Mouse (Mus musculus) heart, adult 2 months (tissue): ENCODE measurements at regions not wholly inside any gene's neighbourhood (a gene's known extent, or its start where the extent isn't known, plus 50 kb on each side); places are given as distances from the start of the nearest gene placed in this dataset.

Source experiments
- DNase-seq, 2 experiments: peaks; one replicate each; pipeline ENCODE4 v3.0.0; 2021
- H3K27ac ChIP-seq: fragments of 200-600 bp; 2 replicates; pipeline ENCODE4 v1.8.1; 2022
- H3K27me3 ChIP-seq: fragments of 200-500 bp; 2 replicates; pipeline ENCODE4 v1.6.1; 2012; ENCODE audit warnings: mild to moderate bottlenecking, low read length, inconsistent platforms, mixed read lengths; ENCODE audit not compliant: control insufficient read depth, insufficient read depth
- H3K36me3 ChIP-seq: fragments of 200-500 bp; 2 replicates; pipeline ENCODE4 v1.6.1; 2012; ENCODE audit warnings: low read length, inconsistent platforms; ENCODE audit not compliant: control insufficient read depth, insufficient read depth
- H3K4me1 ChIP-seq: fragments of 200-500 bp; 2 replicates; pipeline ENCODE4 v1.6.1; 2011; ENCODE audit warnings: low read length; ENCODE audit not compliant: control insufficient read depth, insufficient read depth
- H3K4me3 ChIP-seq: fragments of 200-600 bp; 2 replicates; pipeline ENCODE4 v1.8.1; 2022
- H3K79me2 ChIP-seq: fragments of 200-500 bp; replicated peaks from 2 replicates; pipeline ENCODE4 v1.6.1; 2012; ENCODE audit warnings: mild to moderate bottlenecking, inconsistent platforms, low read length, moderate library complexity, mixed read lengths; ENCODE audit not compliant: control insufficient read depth, insufficient read depth
- H3K9ac ChIP-seq: fragments of 200-500 bp; 2 replicates; pipeline ENCODE4 v1.6.1; 2012; ENCODE audit warnings: low read depth, mild to moderate bottlenecking, control low read depth, inconsistent platforms, low read length, mixed read lengths
- CTCF ChIP-seq: fragments of 200-600 bp; IDR thresholded peaks from 2 replicates; pipeline ENCODE4 v1.8.1; 2022; ENCODE audit warnings: antibody characterized with exemption, mild to moderate bottlenecking, moderate library complexity
- EP300 ChIP-seq: fragments of 200-500 bp; IDR thresholded peaks from 2 replicates; pipeline ENCODE4 v1.6.1; 2011; ENCODE audit warnings: low read depth, low read length, control low read depth; ENCODE audit not compliant: insufficient read depth
- POLR2A ChIP-seq: fragments of 200-500 bp; IDR thresholded peaks from 2 replicates; pipeline ENCODE4 v1.6.1; 2011; ENCODE audit warnings: mild to moderate bottlenecking, low read depth, low read length, control low read depth; ENCODE audit not compliant: insufficient read depth
- WGBS: fragments of 180-500 bp; shearing (Covaris S2); methylation state at CpG from one replicate; pipeline ENCODE4 v1.1.7; 2018; 5-methylcytosine and 5-hydroxymethylcytosine counted together
- intact Hi-C: fragments of 180-260 bp; cut with DNase I; formaldehyde crosslinking; loops from one replicate; pipeline ENCODE4 v1.15.1; 2025

DNA sequence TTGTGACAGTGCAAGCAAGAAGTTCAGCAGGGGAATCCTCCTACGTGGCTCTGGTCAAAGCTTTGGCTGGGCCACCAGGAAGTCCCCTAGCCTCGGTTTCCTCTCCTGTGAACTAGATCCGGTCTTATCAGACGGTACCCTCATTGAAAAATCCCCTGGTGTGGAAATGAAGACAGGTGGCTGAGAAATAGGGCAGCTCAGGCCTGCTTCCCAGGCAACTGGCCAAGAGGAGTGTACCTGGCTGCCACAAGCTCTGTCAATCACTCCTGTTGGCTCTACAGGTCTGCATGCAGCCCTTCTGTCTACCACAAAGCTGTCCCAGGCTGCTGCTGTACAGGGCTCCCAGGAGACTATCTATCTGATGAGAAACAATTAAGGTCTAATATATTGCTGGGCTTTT, 146.1 kb upstream of the Cxcr4 start:
- DNase-seq = peak in 1 of 2 experiments; percentile 15
- Histone ChIP-seq H3K79me2 (no peaks in the 10 kb centered on the region), H3K4me1 (no peaks in the 10 kb centered on the region), H3K9ac (no peak overlapping the region), H3K27ac (no peak overlapping the region), H3K27me3 (0 out of 2 replicates have a peak, but pooled peaks cover 2% of the 10 kb centered on the region), H3K36me3 (no peaks in the 10 kb centered on the region), H3K4me3 (no peak overlapping the region)
- 25% methylated on average over 4 of the region's 4 CpGs for WGBS
- intact Hi-C loops = no loop called here
- no peak for TF ChIP-seq EP300
- no peak for TF ChIP-seq CTCF
- TF ChIP-seq POLR2A = no peak

DNA sequence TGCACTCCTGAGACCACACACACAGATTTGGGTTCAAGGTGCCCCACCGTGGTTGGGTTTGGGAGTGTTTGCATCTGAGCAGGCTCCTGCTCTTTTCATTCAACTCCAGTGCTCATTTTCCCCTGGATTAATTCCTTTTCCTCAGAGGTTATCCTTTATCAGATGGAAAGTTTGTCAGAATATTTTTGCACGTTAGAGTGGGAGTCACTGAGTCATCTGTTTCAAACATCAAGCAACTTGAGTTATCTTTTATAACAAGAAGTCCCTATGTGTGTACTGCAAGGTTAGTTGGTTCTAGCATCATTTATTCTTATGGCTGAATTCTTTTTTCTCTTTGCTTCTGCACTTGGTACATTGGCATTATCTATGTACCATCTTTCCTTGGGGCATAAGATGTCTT, 142.8 kb upstream of the Cxcr4 start:
- Histone ChIP-seq H3K9ac (no peak overlapping the region), H3K4me1 (no peaks in the 10 kb centered on the region), H3K36me3 (no peaks in the 10 kb centered on the region), H3K4me3 (no peak overlapping the region), H3K27me3 (no peaks in the 10 kb centered on the region), H3K27ac (no peak overlapping the region), H3K79me2 (no peaks in the 10 kb centered on the region)
- intact Hi-C loops = no loop called here
- no peak for DNase-seq
- 54% methylated on average over 2 of the region's 2 CpGs for WGBS
- TF ChIP-seq EP300 = no peak
- TF ChIP-seq CTCF = no peak
- TF ChIP-seq POLR2A = no peak

DNA sequence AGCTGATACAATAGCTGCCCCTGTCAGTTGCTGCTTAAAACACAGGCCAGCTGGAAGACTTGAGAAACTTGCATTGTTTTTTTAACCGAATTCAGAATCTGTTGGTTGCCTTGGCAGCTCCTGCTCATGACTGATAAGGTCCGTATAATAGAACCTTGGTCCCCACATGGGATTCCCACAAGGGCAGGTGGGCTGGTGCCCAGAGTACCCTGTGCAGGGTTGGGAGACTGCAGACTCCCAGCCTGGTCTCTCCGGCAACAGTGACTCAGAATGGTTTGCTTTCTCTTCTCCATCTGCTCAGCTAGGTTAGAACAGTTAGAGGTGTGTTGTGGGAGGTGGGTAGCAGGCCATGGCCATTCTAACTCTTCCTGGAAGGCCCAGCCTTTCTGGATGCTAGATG, 139.4 kb upstream of the Cxcr4 start:
- no peak overlapping the region for H3K27ac ChIP-seq
- no peaks in the 10 kb centered on the region for H3K36me3 ChIP-seq
- H3K79me2 ChIP-seq = no peaks in the 10 kb centered on the region
- no peak overlapping the region for H3K4me3 ChIP-seq
- no peak for DNase-seq
- TF ChIP-seq CTCF (no peak), EP300 (no peak), POLR2A (no peak)
- intact Hi-C loops = no loop called here
- H3K4me1 ChIP-seq = no peaks in the 10 kb centered on the region
- H3K9ac ChIP-seq = no peak overlapping the region
- WGBS = 63% methylated on average over 3 of the region's 3 CpGs
- H3K27me3 ChIP-seq = no peaks in the 10 kb centered on the region

DNA sequence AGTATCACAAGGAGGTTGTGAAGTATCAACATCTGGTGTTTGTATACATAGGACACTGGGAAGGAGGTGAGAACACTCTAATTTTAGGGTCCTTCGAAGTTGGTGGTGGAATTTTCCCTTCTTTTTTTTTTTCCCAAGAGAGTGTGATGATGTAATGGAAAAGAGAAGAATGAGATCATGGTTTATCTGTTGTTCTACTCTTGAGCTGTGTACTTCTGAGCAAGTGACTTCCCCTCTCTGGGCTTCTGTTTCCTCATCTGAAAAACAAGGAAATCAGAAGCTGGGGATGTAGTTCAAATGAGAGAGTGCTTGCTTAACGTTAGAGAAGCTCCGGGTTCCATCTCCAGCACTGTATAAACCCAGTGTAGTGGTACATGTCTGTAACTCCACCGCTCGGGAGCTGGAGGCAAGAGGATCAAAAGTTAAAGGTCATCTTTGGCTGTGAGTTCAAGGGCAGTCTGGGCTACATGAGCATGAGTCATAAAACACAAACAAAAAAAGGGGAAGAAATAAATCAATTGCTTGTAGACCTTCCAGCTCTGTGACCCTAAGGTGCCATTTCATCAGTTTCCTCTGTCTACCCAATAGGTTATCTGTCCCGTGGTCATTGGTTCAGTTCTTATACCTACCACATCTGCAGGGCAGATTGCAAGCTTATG, 132.5 kb upstream of the Cxcr4 start:
- 57% methylated on average over 6 of the region's 6 CpGs for WGBS
- Histone ChIP-seq H3K79me2 (no peaks in the 10 kb centered on the region), H3K36me3 (no peaks in the 10 kb centered on the region), H3K4me1 (peaks cover 2% of the 10 kb centered on the region; the same call in 1 of the 2 replicates), H3K27ac (no peak overlapping the region), H3K4me3 (no peak overlapping the region), H3K9ac (no peak overlapping the region), H3K27me3 (no peaks in the 10 kb centered on the region)
- DNase-seq = no peak
- TF ChIP-seq CTCF (no peak), POLR2A (no peak), EP300 (no peak)
- intact Hi-C loops = no loop called here

DNA sequence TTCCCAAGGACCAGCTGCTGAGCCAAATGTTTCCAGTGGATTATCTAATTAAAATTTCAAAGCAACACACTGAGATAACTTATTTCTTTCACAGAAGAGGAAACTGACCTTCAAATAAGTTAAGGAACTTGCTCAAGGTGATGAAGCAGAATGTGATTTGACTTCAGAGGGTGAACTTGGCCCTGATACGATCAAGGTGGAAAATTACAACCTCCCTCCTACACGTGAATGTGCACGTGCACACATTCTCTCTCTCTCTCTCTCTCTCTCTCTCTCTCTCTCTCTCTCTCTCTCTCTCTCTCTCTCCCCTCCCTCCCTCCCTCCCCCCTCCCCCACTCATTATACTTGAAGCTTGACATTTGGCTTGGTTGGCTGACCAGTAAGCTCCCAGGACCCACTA, 131.8 kb upstream of the Cxcr4 start:
- no peak overlapping the region for H3K4me3 ChIP-seq
- no peak for DNase-seq
- WGBS = 76% methylated on average over 3 of the region's 3 CpGs
- H3K27me3 ChIP-seq = no peaks in the 10 kb centered on the region
- H3K79me2 ChIP-seq = no peaks in the 10 kb centered on the region
- peaks cover 2% of the 10 kb centered on the region; the same call in 1 of the 2 replicates for H3K4me1 ChIP-seq
- H3K27ac ChIP-seq = no peak overlapping the region
- H3K9ac ChIP-seq = no peak overlapping the region
- TF ChIP-seq CTCF (no peak), EP300 (no peak), POLR2A (no peak)
- intact Hi-C loops = no loop called here
- no peaks in the 10 kb centered on the region for H3K36me3 ChIP-seq

DNA sequence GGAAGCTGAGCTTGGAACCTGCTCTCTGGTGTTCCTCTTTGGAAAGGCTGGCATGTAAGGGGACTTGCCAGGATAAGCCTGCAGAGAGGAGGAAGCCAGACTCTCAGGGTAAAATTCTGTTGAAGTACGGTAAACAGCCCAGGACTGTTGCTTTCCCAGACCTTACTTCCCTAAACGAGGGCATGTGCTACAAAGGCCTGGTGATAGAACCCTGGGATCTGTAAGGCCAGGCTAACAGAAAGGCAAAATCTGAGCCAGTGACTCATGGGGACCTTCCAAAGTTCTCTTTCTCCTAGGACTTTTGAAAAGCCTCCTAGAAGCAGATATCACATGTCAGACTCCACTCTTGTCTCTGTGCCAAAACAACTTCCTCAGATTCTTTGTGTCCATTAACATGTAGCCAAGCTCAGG, 130.0 kb upstream of the Cxcr4 start:
- Histone ChIP-seq H3K4me3 (no peak overlapping the region), H3K79me2 (no peaks in the 10 kb centered on the region), H3K36me3 (no peaks in the 10 kb centered on the region), H3K27ac (peak overlapping the region; percentile 59), H3K9ac (no peak overlapping the region), H3K27me3 (no peaks in the 10 kb centered on the region), H3K4me1 (peaks cover 2% of the 10 kb centered on the region; the same call in 1 of the 2 replicates)
- WGBS = 25% methylated on average over 2 of the region's 2 CpGs
- DNase-seq = peak; percentile 28 to 34
- intact Hi-C loops = no loop called here
- no peak for TF ChIP-seq EP300
- TF ChIP-seq CTCF = no peak
- no peak for TF ChIP-seq POLR2A
